Mouse (Mus musculus) thymus, adult 2 months (tissue): Measurements from ENCODE around the gene Sgca.

ENCODE experiments used
- CTCF ChIP-seq: fragments of 200-500 bp; IDR thresholded peaks from 2 replicates; pipeline ENCODE4 v1.5.1; 2012; ENCODE audit warnings: mild to moderate bottlenecking, control low read depth, low read length, moderate library complexity, borderline replicate concordance; ENCODE audit not compliant: control insufficient read depth, poor library complexity, insufficient read depth; ENCODE audit errors: extremely low read depth
- POLR2A ChIP-seq: fragments of 200-500 bp; IDR thresholded peaks from 2 replicates; pipeline ENCODE4 v1.6.1; 2012; ENCODE audit warnings: mild to moderate bottlenecking, low read length, control low read depth, moderate library complexity; ENCODE audit not compliant: control insufficient read depth, poor library complexity, insufficient read depth; ENCODE audit errors: extremely low read depth

GRCm38 (mm10) chr11:95001584-95002347 is 25.6 kb upstream of the Sgca start:
- TF ChIP-seq CTCF (no peak), POLR2A (no peak)
